Mouse (Mus musculus) gastrocnemius, postnatal 4 days (tissue): Measurements from ENCODE around the gene Emc10. TPM values are rescaled to one million over a fixed set of nuclear protein-coding genes. Genes with fewer than 3 reads are reported as not detected.

Experiments used
- DNase-seq, 2 experiments: peaks; one replicate each; pipeline ENCODE4 v3.0.0; 2021 to 2022; ENCODE audit warnings: low spot score in 2 of 2, mixed read lengths in 2 of 2
- total RNA-seq, 2 experiments: library from RNA; stranded (reverse); gene quantifications; 2 replicates each; pipeline ENCODE4 v1.2.3; 2021

The Emc10 gene
- total RNA-seq, 2 experiments from 2014 or later: 60.1 to 65.3 TPM

DNA sequence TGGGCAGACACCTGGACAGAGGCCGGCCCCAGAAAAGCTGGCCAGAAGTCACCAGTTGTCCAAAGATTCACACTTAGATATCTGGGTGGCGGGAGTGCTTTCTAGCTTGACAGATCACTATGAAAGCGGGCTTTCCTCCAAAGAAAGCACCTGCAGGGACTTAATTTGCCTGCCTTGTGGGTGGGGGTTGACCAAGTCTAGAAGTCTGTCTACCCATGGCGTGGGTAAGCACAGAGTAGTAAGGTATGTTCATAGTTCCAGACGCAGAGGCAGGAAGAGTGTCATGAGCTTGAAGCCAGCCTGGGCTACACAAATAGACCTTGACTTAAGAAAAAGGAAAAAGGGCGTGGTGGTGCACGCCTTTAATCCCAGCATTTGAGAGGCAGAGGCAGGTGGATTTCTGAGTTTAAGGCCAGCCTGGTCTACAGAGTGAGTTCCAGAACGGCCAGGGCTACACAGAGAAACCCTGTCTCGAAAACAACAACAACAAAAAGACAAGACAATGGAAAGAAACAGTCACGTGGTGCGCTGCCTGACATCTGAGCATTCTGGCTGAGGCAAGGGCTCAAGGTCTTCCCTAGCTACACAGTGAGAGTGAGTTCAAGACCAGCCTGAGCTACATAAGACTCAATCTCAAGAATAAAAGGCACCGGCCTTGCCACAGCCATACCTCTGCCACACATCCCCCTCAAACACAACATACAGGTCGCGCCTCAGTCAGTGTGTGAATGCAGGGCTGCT, 30.3 kb upstream of the Emc10 start:
- DNase-seq: no peak

DNA sequence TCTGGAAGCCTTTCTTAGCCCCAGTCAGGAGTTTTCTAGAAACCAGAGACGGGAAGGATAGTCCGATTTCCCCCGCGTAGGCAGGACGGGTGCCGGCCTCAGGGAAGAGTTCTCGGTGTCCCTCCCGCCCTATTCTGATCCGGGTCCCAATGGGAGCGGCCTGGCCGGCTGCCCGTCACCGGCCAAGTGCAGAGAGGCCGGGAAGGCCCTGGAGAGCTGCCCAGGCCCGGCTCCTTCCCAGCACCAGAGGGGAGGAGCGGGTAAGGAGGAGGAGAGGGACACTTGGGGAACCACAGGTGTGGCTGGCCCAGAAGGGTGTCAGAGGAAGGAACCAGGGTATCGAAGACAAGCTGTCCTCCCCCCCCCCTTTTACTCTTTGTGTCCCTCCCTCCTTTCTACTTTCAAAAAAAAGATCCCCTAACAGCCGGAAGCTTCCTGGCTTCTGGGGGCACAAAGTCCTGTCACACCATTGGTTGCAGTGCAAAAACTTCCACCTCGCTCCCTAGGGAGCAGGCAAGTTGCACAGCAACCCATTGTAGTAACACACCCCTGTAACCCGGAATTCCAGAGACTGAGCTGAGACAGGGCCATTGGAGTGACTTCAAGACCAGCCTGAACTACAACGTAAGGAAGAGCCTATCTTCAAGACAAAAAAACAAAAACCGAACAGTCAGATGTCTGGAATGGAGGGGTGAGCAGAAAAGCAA, 28.9 kb upstream of the Emc10 start:
- DNase-seq: peak in 1 of 2 experiments; percentile 75

DNA sequence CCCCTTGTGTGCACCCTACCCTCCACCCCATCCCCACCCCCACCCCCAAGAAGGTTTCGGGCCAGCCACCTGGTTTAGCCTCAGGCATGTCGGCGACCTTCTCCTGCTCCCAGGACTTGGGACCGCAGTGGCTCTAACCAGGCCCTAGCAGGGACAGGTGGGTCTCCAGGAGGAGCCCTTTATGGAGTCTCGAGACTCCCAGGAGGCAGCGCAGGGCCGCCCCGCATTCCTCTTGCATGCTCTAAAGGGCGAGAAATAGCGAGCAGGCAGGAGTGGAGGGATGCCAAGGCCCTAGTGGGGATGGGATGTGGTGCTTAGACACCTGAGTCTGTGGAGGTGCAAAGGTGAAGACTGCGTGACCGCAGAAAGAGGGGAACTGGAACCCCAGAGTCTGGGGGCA, 28.2 kb upstream of the Emc10 start, which contains the start of gene Mybpc2:
Mybpc2 (minus strand) TSS at position 155 of the 400 bp plus-strand sequence.
- DNase-seq: peak in 1 of 2 experiments; percentile 43

DNA sequence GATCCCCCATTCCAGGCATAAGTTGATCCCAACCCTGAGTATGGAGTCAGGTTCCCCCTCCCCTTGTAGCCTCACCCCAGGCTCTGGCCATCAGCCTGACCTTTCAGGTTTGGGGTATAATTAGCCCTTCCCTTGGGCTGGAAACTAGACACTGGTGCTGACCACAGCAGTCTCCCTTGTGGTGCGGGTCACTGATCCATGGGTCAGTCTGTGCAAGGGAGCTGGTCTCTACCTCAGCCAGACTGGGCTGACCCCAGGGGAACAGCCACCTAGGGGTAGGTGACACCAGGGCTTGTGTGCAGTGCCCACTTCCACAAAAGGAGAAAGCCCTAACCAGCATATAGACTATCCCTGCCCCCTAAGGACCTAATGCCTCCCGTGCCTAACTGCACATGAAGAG, 26.7 kb upstream of the Emc10 start:
- DNase-seq: no peak

DNA sequence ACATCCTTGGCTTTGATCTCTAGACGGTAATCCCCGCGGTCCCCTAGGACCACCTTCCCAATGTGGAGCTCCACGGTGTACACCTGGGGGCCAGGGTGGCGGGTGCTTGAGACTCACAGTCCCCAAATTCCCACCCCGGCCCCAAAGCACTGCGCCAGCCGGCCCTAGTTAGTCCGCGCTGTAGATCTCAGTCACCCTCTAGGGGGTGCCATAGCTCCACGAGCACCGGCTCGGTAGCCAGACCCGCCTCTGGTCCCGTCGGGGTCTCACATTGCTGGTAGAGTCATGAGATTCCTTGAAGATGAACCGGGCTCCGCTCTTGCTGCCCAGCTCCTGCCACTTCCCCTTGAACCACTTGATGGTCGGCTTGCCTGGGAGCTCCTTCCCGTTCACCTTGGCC, 25.4 kb upstream of the Emc10 start:
- peak in 1 of 2 experiments; percentile 68 for DNase-seq

DNA sequence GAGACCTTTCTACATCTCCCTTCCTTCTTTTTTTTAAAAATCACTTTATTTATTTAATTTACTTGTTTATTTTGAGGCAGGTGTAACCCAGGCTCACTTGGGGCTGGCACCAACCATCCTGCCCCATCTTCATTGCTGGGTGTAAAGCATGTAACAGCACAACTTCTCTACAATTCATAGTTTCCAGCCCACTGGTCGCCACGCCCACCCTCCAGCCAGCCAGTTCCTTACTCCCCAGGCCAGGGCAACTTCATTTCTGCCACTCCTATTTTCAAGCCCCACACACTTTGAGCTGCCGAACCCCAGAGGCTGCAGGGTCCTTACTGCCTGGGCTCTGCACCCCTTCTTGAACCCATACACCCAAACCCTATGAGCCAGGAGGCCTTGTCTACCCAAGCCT, 24.7 kb upstream of the Emc10 start:
- DNase-seq: no peak

DNA sequence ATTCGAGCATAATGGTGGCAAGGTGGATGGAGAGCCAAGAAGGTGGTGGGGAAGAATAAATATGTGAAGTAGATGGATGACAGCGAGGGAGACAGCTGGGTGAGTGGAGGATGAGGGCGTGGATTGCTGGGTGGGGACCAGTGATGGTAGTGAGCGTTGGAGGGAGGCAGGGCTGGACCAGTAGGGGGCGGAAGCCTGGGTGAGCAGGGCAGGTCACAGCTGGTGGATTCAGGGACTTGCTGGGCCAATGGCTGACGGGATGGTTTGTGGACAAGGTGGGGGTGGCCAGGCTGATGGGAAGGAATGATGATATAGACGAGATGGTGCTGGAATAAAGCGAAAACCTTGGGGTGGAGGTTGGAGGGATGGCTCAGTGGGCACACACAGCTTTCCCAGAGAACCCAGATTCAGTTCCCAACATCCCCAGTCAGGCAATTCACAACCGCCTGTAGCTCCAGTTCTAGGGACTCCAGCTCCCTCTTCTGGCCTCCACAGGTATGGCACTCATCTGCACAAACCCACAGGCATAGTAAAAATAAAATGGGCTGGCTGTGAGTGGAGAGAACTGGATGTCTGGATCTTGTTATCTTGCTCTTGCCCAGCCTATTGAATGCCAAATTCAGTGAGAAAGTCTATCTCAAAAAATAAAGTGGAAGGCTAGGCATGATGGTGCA, 23.0 kb upstream of the Emc10 start:
- DNase-seq: no peak

DNA sequence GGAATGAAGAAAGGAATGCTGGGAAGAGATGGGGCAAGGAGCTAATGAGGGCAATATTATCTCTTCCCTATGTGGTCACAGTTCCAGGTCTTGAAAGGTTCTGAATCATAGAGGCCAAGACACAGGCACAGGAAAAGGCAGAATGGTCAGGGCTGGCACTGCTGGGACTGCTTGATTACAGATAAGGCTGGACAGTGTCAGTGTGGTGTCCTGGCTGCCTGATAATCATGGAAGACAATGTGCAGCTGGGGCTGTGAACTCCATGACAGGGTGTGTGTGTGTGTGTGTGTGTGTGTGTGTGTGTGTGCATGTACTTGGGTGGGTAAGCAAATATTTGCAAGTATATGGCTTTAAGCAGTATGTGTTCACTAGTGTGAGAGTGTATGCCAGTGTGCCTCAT, 11.2 kb upstream of the Emc10 start:
- no peak for DNase-seq

DNA sequence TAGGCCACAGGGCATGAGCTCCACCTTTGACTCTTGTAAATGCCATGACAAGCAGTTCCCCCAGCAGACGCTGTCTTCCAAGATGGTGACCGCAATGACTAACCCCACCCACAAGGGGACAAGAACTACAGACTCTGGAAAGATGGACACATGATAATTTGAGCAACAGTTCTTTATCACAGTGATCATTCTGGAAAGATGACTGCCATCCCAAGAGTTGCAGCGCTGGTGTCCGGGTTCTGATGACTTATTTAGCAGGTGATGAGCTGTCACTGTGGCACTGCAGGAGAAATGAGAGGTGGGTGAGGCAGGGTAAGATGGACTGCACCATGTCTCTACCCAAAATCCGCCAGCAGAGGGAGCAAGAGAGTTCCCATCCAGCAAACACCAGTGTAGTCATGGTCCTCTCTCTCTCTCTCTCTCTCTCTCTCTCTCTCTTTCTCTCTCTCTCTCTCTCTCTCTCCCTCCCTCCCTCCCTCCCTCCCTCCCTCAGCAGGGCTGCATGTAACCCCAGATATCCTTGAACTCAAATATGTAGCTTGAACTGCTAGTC, 5.3 kb upstream of the Emc10 start:
- peak in 1 of 2 experiments; percentile 64 for DNase-seq

DNA sequence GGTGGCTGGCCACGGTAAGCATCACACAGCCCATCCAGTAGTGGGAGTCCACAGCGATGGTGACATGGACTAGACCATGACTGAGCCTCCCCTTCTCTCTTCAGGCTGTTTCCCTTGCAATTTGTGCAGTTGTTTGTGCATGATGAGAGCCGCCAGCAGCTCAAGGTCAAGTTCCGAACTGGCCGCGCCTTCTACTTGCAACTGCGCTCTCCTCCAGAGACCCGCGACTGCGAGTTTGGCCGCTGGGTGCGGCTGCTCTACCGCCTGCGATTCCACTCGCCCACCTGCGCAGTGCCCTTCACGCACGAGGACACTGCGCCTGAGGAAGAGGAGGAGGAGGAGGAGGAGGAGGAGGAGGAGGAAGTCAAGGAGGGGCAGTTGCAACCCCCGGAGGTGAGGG, 3.7 kb upstream of the Emc10 start:
- no peak for DNase-seq

DNA sequence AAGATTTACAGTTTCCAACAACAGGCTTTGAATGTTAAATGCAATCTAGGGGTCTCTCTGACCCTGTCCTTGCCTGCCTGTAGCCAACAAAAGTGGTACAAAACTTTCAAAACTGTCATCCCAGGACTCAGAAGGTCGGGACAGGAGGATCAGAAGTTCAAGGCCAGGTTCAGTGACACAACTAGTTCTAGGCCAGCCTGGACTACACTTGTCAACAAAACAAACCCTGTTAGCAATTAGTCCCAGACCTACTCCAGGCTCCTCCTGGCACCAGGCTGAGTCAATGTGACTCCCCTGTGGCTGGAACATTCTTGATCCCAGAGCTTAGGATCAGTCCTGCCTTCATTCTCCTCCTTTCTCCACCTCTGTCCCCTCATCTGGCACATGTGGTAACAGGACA, 2.6 kb upstream of the Emc10 start:
- DNase-seq: no peak

DNA sequence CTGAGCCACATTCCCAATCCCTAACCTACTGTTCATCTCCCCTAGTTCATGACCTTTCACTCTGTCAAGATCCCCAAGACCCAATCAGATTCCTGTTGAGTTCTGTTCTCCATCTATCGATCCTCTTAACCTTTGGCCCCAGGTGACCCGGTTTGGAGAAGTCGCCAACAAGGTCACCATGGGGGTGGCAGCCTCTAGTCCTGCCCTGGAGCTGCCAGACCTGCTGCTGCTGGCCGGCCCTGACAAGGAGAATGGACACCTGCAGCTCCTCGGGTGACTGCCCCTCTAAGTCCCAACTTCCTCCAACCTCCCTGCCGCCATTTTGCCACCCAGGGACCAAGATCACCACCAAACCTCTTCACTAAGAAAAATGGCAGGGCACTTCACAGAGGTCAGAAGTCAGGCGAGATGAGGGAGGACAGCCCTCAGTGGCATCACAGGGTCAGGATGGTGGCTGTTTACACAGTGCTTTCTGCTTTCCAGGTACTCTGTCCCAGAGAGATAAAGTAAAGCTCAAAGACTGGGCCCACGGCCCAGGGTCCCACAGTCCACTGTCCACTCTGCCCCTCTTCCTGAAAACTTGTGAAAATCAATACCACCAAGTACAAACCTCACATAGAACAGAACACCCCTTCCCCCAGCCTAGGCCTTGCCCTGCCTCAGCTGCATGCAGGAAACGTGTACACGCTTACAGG, 1.2 kb upstream of the Emc10 start:
- no peak for DNase-seq

DNA sequence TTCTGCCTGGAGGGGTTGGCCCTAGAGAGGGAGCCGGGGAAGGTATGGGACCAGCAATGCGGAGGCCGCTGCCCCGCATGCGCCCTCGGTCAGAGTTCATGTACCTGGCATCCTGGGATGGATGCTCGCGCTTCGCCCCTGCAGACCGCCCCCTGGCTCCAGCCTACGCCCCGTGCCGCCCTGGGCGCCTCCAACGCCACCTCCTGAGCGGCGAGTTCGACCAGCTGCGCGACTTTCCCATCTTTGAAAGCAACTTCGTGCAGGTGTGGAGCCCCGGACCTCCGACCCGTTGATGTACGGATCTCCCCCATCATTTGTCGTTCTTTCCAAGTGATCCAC, 411 bp upstream of the Emc10 start:
- DNase-seq: no peak

DNA sequence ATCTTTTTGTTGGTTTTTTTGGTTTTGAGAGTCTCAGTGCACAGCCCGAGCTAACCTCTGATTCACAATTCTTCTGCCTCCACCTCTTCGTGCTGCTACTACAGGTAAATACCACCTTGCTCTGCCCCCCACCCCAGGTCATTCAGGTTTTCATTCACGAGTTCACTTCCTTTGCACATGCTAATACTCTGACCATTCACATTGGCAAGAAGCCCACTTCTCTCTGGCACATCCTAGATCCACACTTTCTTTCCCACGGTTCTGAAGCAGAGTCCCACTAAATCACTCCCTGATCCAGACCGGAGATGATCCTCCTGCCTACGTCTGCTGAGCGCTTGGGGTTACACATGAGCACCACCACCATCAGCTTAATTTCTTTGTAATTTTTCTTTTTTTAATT, 1.2 kb downstream of the Emc10 start:
- no peak for DNase-seq

DNA sequence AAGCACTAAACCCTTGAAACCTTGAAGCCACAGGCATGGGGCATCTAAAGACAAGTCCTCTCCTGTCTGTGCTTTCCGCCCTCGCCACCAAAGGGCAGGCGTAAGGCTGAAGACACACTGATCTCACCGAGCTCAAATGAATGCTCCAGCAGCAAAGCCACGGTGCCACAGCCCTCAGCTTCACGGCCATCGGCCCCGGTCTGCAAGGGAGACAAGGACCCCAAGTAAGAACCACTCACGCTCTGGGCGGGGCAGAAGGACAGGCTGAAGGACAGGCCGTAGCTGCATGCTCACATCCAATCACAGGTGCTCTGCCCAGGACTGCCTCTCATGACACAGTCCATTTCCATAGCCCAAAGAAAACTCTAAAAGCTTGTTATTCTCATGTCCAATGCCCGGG, 1.6 kb downstream of the Emc10 start:
- no peak for DNase-seq

DNA sequence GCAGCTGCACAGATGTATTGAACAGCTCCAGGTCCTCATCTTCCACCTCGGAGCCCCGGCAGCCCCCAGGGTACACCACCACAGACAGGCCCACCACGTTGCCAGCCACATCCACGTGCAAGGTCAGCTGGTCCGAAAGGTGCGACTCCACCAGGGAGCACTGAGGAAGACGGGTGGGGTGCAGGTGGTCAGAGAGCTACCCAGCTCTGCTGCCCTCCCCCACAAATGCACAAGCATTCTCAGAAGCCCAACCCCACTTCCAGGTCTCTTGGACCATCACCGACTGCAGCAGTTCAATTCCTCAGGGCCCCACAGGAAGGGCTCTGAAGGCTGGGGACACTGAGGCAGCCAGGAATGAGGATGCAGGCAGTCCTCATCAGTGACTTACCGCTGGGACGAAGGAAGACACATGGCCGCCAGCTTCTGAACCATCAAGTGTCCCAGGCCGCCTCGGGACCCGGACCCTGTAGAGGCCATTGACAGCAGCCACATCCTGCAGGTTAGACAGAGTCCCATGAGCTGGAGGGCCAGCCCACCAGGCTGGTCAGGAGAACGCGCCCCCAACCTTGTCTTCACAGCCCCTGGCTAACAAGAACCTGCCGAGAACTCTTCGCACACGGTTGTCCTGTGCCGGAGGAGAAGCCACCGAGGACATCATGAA, 4.0 kb downstream of the Emc10 start:
- no peak for DNase-seq

DNA sequence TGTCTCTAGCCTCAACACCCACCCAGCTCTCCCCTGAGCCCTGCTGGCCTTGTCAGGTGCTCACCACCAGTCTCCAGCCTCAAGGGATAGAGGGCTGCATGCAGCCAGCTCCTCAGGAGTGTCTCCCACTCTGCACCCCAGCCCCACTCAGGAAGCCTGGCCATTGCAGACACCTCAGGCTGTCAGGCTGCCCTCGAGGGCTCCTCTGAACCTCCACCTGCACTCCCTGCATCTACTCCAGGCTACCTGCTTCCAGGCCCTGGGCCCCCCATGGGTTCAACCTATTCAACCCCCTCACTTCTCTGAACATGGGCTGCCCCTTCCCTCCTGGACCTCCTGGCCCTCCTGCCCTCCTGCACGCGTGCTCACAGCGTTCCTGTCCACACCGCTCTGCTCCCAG, 4.9 kb downstream of the Emc10 start:
- DNase-seq: no peak

DNA sequence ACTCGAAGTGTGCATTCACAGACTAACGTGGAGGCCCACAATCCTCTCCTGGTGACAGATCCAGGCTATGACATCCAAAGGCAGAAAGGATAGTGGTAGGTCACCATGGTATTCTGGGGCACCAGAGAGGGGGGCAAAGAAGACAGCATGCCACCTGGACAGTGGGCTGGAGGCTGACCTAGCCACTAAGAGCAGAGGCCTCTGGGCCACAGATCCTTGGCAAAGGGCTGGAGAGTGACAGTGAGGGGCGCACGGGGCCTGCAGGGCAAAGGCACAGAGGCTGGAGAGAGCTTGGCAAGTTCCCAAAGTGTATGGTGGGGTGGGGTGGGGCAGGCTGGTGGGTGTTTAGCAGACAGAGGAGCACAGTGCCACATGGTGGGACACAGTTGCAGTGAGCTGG, 6.0 kb downstream of the Emc10 start:
- DNase-seq: no peak

DNA sequence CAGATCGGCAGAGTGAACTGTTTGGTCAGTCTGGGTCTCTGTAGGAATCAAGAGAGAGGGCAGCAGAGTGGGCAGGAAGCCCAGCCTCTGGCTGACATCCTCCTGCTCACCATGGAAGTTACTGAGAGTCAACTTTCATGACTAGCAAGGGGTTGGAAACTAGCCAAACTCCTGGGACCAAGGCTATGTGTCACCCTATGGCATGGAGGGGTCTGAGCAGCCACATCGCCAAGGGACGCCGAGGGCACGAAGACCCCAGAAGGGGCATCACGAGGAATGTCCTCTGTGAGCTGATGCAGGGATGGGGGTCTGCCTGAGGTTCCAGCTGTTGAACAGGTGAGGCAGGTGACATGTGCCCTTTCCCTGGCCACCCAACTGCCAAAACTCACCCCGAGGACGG, 7.8 kb downstream of the Emc10 start:
- DNase-seq: no peak

DNA sequence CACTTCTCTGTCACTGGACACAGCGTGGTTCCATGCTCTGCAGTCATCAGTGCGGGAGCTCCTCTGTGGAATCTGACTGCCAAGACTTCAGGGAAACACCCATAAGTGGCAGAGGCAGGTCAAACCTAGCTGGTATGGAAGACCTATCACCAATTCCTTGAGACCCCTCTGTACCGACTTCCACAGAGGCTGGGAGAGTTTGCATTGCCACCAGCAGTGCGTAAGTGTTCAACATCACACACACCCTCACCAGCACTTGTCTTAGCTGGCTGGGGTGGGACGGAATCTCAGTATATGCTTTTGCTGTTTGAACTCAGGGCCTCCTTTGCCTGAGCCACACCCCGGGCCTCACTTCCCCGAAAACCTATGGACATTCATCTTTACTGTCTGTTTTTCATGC, 8.4 kb downstream of the Emc10 start:
- no peak for DNase-seq
